Mouse (Mus musculus) forebrain, embryonic 16.5 days (tissue): Measurements from ENCODE around the gene Fbxw20. TPM values are rescaled to one million over a fixed set of nuclear protein-coding genes. Genes with fewer than 3 reads are reported as not detected.
"Not testable (repeated sequence)": the region's sequence is repeated elsewhere in the genome, so short reads cannot be mapped to it uniquely, and the experiment has no call there.

ENCODE experiments used
- ATAC-seq: fragments of 200-750 bp; cut with Nextera tagmentation; 2 replicates; pipeline ENCODE4 v1.8.0; 2017; ENCODE audit warnings: mild to moderate bottlenecking, moderate library complexity
- H3K27ac ChIP-seq: fragments of 300-500 bp; sonication (generic); 2 replicates; pipeline ENCODE4 v1.5.1; 2014; ENCODE audit warnings: low read length, control low read depth
- H3K27me3 ChIP-seq: fragments of 300-500 bp; sonication (generic); replicated peaks from 2 replicates; pipeline ENCODE4 v1.6.1; 2014; ENCODE audit warnings: low read length; ENCODE audit not compliant: control insufficient read depth, insufficient read depth
- H3K36me3 ChIP-seq: fragments of 300-500 bp; sonication (generic); 2 replicates; pipeline ENCODE4 v1.6.1; 2014; ENCODE audit not compliant: control insufficient read depth, insufficient read depth
- H3K4me1 ChIP-seq: fragments of 300-500 bp; sonication (generic); replicated peaks from 2 replicates; pipeline ENCODE4 v1.6.1; 2014; ENCODE audit warnings: low read length; ENCODE audit not compliant: control insufficient read depth, insufficient read depth
- H3K4me2 ChIP-seq: fragments of 300-500 bp; sonication (generic); 2 replicates; pipeline ENCODE4 v1.6.1; 2014; ENCODE audit warnings: mild to moderate bottlenecking, low read length, control low read depth
- H3K4me3 ChIP-seq: fragments of 300-500 bp; sonication (generic); replicated peaks from 2 replicates; pipeline ENCODE4 v1.5.1; 2014; ENCODE audit warnings: mild to moderate bottlenecking, low read length, control low read depth
- H3K9ac ChIP-seq: fragments of 300-500 bp; sonication (generic); replicated peaks from 2 replicates; pipeline ENCODE4 v1.6.1; 2014; ENCODE audit warnings: low read depth, low read length, control low read depth
- H3K9me3 ChIP-seq: fragments of 300-500 bp; sonication (generic); 2 replicates; pipeline ENCODE4 v1.6.1; 2016; ENCODE audit warnings: low read length; ENCODE audit not compliant: control insufficient read depth
- WGBS: fragments of 180-500 bp; shearing (Covaris S2); extraction: QIAGEN DNeasy Blood & Tissue Kit; methylation state at CpG from one replicate; pipeline ENCODE4 v1.1.7; 2014; 5-methylcytosine and 5-hydroxymethylcytosine counted together
- polyA plus RNA-seq: library from polyadenylated mRNA; unstranded; fragments of >200 nt; fragmentation: Nextera tagmentation; extraction: Ambion mirVana; gene quantifications from 2 replicates; pipeline ENCODE4 v1.2.1, GENCODE M21; 2015

Gene Fbxw20
- polyA plus RNA-seq = not detected in 2 replicates

DNA sequence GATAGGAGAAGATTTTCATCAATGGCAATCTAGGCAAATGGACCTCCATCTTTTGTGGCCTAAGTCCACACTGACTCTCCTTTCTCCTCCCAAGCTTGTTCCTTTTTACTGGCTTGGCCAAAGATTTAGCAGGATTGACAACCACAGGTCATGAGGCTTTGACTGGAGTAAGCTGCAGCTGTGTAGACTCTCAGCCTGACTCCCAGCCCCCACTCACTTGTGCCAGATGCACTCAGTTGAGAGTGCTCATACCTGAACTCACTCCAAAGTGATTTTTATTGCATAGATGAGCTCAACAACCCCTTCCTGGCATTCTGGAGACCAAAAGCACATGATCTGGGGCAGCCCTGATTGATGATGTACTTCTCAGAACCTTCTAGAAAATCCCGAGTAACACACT, at the start of gene Fbxw20:
Fbxw20 (minus strand) TSS at position 101 of the 400 bp plus-strand sequence.
- Histone ChIP-seq H3K36me3 (no peaks in the 10 kb centered on the region), H3K27ac (no peak within 1 kb of the TSS), H3K4me1 (no peaks in the 10 kb centered on the region), H3K9me3 (no peaks in the 10 kb centered on the region), H3K27me3 (no peaks in the 10 kb centered on the region), H3K4me3 (no peak within 1 kb of the TSS), H3K9ac (no peak within 1 kb of the TSS), H3K4me2 (no peak within 1 kb of the TSS)
- ATAC-seq = no peak
- WGBS = 87% methylated on average over 1 of the region's 1 CpGs

DNA sequence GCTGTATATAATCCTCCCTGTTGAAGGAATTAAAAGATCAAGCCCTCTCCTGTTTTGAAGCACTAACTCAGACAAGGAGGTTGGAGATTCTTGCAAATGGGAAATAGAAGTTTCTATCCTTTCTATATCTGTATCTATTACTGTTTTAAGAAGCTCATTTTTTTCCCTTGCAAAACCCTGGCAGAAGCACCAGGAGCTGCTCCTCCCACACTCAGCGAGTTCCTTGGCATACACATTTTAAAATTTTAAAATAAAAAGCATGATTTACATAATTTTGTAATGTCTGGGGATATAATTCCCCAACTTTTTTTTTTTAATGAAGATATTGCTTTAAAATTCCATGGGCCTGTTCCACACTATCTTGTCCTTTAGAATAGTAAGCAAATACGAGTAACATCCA, 28.5 kb upstream of the Fbxw20 start:
- WGBS = 78% methylated on average over 2 of the region's 2 CpGs
- H3K27me3 ChIP-seq = no peaks in the 10 kb centered on the region
- H3K36me3 ChIP-seq = no peaks in the 10 kb centered on the region
- no peak overlapping the region for H3K27ac ChIP-seq
- no peaks in the 10 kb centered on the region for H3K9me3 ChIP-seq
- no peaks in the 10 kb centered on the region for H3K4me1 ChIP-seq
- H3K9ac ChIP-seq = no peak overlapping the region
- H3K4me3 ChIP-seq = no peak overlapping the region
- no peak for ATAC-seq
- H3K4me2 ChIP-seq = no peak overlapping the region

DNA sequence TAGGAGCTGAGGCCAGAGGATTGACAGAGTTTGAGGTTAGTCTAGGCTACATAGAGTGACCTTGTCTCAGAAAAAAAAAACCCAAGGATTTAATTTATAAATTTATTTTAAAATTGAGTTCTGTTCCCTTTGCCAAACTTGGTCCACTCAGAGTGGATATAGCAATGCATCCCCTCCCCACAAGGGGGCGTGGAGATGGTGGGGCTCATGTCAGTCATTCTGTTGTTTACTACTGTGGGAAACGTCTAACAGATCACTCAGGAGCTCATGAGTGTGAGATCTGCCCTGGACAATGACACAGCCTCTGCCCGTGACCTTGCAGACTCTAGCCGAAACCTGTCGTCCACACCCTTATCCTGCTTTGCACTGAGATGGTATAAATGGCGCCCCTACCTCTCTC, 16.1 kb downstream of the Fbxw20 start:
- H3K4me1 ChIP-seq = no peaks in the 10 kb centered on the region
- no peaks in the 10 kb centered on the region for H3K9me3 ChIP-seq
- no peak for ATAC-seq
- no peaks in the 10 kb centered on the region for H3K27me3 ChIP-seq
- 74% methylated on average over 6 of the region's 6 CpGs for WGBS
- no peaks in the 10 kb centered on the region for H3K36me3 ChIP-seq
- no peak overlapping the region for H3K27ac ChIP-seq
- no peak overlapping the region for H3K9ac ChIP-seq
- H3K4me2 ChIP-seq = no peak overlapping the region
- H3K4me3 ChIP-seq = no peak overlapping the region

DNA sequence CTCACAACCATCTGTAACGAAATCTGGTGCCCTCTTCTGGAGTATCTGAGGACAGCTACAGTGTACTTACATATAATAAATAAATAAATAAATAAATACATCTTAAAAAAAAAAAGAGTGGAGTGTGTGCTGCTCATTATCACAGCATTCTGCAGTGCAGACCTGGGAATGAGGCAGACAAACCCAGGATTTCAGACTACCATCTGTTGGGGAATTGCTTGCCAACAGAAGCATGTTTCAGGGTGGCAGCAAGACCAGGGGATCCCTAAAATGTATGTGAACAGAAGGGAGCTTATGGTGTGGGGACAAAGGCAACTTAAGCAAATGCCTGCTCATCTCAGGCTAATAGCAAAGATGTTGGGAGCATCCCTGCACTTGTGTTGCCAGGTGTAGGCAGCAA, 33.2 kb downstream of the Fbxw20 start:
- H3K9ac ChIP-seq, H3K4me3 ChIP-seq, H3K36me3 ChIP-seq, H3K4me2 ChIP-seq, H3K27ac ChIP-seq, H3K9me3 ChIP-seq, H3K4me1 ChIP-seq, H3K27me3 ChIP-seq: not testable (repeated sequence)
- ATAC-seq = peak; percentile 65
- WGBS = 53% methylated on average over 1 of the region's 1 CpGs

DNA sequence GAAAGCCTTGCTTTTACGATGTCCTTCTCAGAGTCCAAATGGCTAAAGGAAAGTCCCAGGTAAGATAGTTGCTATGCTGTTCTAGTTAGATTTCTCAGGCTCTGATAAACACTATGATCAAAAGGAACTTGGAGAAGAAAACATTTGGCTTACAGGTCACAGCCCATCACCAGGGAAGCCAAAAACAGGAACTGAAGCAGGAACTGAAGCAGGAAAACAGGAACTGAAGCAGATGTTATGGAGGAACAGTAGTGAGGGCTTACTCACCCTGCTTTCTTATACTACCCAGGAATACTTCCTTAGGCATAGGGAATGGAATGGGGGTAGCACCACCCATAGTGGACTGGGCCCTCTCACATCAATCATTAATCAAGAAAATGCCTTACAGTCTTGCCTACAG, 34.2 kb downstream of the Fbxw20 start:
- Histone ChIP-seq H3K4me3 (no peak overlapping the region), H3K36me3 (no peaks in the 10 kb centered on the region), H3K27ac (no peak overlapping the region), H3K27me3 (no peaks in the 10 kb centered on the region), H3K4me1 (no peaks in the 10 kb centered on the region), H3K9me3 (no peaks in the 10 kb centered on the region), H3K9ac (no peak overlapping the region), H3K4me2 (no peak overlapping the region)
- 89% methylated on average over 1 of the region's 1 CpGs for WGBS
- ATAC-seq = no peak

DNA sequence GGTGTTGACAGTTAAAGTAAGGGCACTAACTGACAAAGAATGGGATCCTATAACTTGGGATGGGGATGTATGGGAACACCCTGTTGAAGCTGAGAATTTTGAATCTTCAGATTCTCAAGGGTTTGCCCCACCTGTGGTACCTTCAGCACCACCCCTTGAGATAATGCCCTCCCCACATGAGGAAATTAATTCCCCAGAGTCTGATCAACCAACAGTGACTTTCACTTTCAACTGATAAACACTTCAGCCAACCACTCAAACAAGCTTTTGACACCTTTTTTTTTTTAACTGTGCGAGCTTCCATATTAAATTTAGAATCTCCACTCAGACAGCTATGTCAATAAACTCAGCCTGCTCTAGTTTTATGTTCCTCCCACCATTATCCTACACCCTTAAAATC, 35.2 kb downstream of the Fbxw20 start:
- no peak overlapping the region for H3K9ac ChIP-seq
- no peaks in the 10 kb centered on the region for H3K36me3 ChIP-seq
- H3K4me3 ChIP-seq = no peak overlapping the region
- 77% methylated on average over 1 of the region's 1 CpGs for WGBS
- H3K9me3 ChIP-seq = no peaks in the 10 kb centered on the region
- no peak for ATAC-seq
- H3K27ac ChIP-seq = no peak overlapping the region
- no peak overlapping the region for H3K4me2 ChIP-seq
- no peaks in the 10 kb centered on the region for H3K4me1 ChIP-seq
- H3K27me3 ChIP-seq = no peaks in the 10 kb centered on the region

DNA sequence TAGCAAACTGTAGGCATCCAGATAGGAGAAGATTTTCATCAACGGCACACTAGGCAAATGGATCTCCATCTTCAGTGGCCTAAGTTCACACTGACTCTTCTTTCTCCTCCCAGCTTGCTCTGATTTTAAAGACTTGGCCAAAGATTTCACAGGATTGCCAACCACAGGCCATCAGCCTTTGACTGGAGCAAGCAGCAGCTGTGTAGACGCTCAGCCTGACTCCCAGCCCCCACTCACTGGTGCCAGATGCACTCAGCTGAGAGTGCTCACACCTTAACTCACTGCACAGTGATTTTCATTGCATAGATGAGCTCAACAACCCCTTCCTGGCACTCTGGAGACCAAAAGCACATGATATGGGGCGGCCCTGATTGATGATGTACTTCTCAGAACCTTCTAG, 38.7 kb downstream of the Fbxw20 start, which contains the start of gene Fbxw13:
Fbxw13 (minus strand) TSS at position 101 of the 400 bp plus-strand sequence.
- H3K9me3 ChIP-seq, ATAC-seq, H3K27ac ChIP-seq, H3K4me3 ChIP-seq, H3K27me3 ChIP-seq, H3K36me3 ChIP-seq, H3K4me1 ChIP-seq, H3K4me2 ChIP-seq, H3K9ac ChIP-seq: not testable (repeated sequence)
- WGBS = 83% methylated on average over 3 of the region's 3 CpGs

DNA sequence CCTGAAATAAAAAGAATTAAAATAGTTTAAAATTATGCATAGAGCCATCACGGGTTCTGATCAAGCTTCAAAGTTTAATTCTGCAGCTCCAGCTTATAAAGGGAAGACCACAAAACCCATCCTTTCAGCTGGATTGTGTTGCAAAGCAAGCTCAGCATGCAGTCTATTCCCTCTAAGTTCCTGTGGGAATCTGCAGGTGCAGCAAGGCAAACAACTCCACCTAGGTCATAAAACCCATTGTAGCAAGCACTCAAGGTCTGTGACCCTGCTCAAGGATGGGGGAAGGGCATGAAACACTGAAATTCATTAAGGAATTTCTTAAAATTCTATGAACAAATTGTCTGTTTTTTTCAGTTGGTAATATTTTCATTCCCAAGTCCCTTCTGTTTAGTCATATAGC, 57.3 kb downstream of the Fbxw20 start:
- WGBS = 85% methylated on average over 1 of the region's 1 CpGs
- Histone ChIP-seq H3K4me1 (no peaks in the 10 kb centered on the region), H3K4me3 (no peak overlapping the region), H3K36me3 (no peaks in the 10 kb centered on the region), H3K9ac (no peak overlapping the region), H3K4me2 (no peak overlapping the region), H3K27me3 (no peaks in the 10 kb centered on the region), H3K9me3 (no peaks in the 10 kb centered on the region), H3K27ac (no peak overlapping the region)
- ATAC-seq = no peak

DNA sequence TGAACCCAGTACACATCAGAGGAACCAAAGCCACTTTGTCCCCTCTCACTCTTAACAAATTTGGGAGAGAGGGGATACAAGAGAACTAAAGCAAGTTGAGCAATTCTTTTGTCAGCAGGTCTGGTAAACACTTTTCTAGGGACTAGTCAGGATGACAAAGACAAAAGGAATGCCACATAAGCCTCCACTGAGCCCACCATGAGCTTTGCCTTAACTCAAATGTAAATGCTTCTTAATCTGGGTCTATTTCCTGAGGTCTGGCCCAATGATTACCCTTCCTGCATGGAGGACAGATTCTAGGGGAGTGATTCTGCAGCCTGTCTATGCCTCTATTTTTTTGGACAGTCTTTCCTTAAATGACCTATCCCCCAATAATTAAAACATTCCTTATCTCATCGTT, 58.3 kb downstream of the Fbxw20 start:
- no peak for ATAC-seq
- H3K9ac ChIP-seq = no peak overlapping the region
- no peak overlapping the region for H3K4me3 ChIP-seq
- no peaks in the 10 kb centered on the region for H3K9me3 ChIP-seq
- no peak overlapping the region for H3K27ac ChIP-seq
- H3K4me2 ChIP-seq = no peak overlapping the region
- no peaks in the 10 kb centered on the region for H3K36me3 ChIP-seq
- 81% methylated on average over 1 of the region's 1 CpGs for WGBS
- no peaks in the 10 kb centered on the region for H3K4me1 ChIP-seq
- no peaks in the 10 kb centered on the region for H3K27me3 ChIP-seq
